Mouse (Mus musculus) spleen, adult 2 months (tissue): Measurements from ENCODE around the gene Usp27x.

ENCODE experiments used
- CTCF ChIP-seq: fragments of 200-500 bp; IDR thresholded peaks from 2 replicates; pipeline ENCODE4 v1.5.1; 2011; ENCODE audit warnings: mild to moderate bottlenecking, inconsistent platforms; ENCODE audit not compliant: insufficient read depth, insufficient read length, insufficient replicate concordance; ENCODE audit errors: extremely low read depth
- POLR2A ChIP-seq: fragments of 200-500 bp; IDR thresholded peaks from 2 replicates; pipeline ENCODE4 v1.6.1; 2011; ENCODE audit warnings: low read depth, low read length, inconsistent platforms

- no peak for TF ChIP-seq CTCF
- TF ChIP-seq POLR2A = no peak
Observed at GRCm38 (mm10) chrX:7376586-7376985, 956 bp upstream of the Usp27x start.
